Comparison of ENCODE assay signal across 13 mouse cellular contexts in genomic region chr1:160744009-160744408, GRCm38 (mm10). TPM values are rescaled to one million over a fixed set of nuclear protein-coding genes. Genes with fewer than 3 reads are reported as not detected.
DNase-seq lines count a peak whose midpoint lies in the region; ATAC-seq and TF ChIP-seq lines count a peak whose summit lies in the region.
"Had no signal": no experiment of that assay in that cellular context is flagged by ENCODE, and none has a peak within 500 bp of the region (broad histone marks: within the 10 kb centered on the region; RNA-seq: fewer than 3 reads in every experiment).

No protein-coding gene starts in this region.

- 40% methylated on average over 3 of the region's 3 CpGs for WGBS in embryonic facial prominence, embryonic 11.5 days
- WGBS in embryonic facial prominence, embryonic 10.5 days: 52% methylated on average over 3 of the region's 3 CpGs

- H3K9me3 ChIP-seq in embryonic facial prominence, embryonic 11.5 days (replicated peaks; ENCODE audit: control insufficient read depth, low read length): no peaks in the 10 kb centered on the region
- H3K9me3 ChIP-seq in embryonic facial prominence, embryonic 10.5 days: no peaks in the 10 kb centered on the region
- H3K9me3 ChIP-seq: forebrain, embryonic 10.5 days; heart, embryonic 13.5 days; hindbrain, embryonic 12.5 days; lung, embryonic 15.5 days; megakaryocyte, embryonic 14.5 days had no signal

- no peaks in the 10 kb centered on the region for H3K27me3 ChIP-seq in embryonic facial prominence, embryonic 11.5 days (ENCODE audit: control insufficient read depth, insufficient read depth, low read length)
- no peaks in the 10 kb centered on the region for H3K27me3 ChIP-seq in embryonic facial prominence, embryonic 10.5 days (replicated peaks; ENCODE audit: low read depth, poor library complexity, severe bottlenecking)
- H3K27me3 ChIP-seq in splenic B cell, adult 2 months (ENCODE audit: control insufficient read depth, insufficient read depth, low read length, poor library complexity, severe bottlenecking): no peaks in the 10 kb centered on the region
- H3K27me3 ChIP-seq: heart, embryonic 13.5 days; hindbrain, embryonic 12.5 days; lung, embryonic 15.5 days; megakaryocyte, embryonic 14.5 days had no signal

- no peaks in the 10 kb centered on the region for H3K4me1 ChIP-seq in embryonic facial prominence, embryonic 11.5 days (ENCODE audit: control insufficient read depth, insufficient read depth, low read length)
- peaks cover 6% of the 10 kb centered on the region for H3K4me1 ChIP-seq in embryonic facial prominence, embryonic 10.5 days

- no peak overlapping the region for H3K4me2 ChIP-seq in embryonic facial prominence, embryonic 11.5 days (ENCODE audit: low read depth, low read length)
- H3K4me2 ChIP-seq: heart, embryonic 13.5 days; hindbrain, embryonic 12.5 days; lung, embryonic 15.5 days had no signal

- peak; percentile 48 for TF ChIP-seq CTCF in layer of hippocampus, adult 2 months (conservative IDR thresholded peaks at IDR 0.05)

- no peaks in the 10 kb centered on the region for H3K36me3 ChIP-seq in embryonic facial prominence, embryonic 11.5 days (replicated peaks; ENCODE audit: control insufficient read depth, insufficient read depth, low read depth, low read length)
- H3K36me3 ChIP-seq in embryonic facial prominence, embryonic 10.5 days (replicated peaks): no peaks in the 10 kb centered on the region
- H3K36me3 ChIP-seq in splenic B cell, adult 2 months (ENCODE audit: control insufficient read depth, insufficient read depth, low read length, poor library complexity, severe bottlenecking): no peaks in the 10 kb centered on the region
- H3K36me3 ChIP-seq: forebrain, embryonic 10.5 days; heart, embryonic 13.5 days; hindbrain, embryonic 12.5 days; lung, embryonic 15.5 days had no signal

- no peak overlapping the region for H3K9ac ChIP-seq in embryonic facial prominence, embryonic 11.5 days (replicated peaks; ENCODE audit: low read length)
- H3K9ac ChIP-seq: heart, embryonic 13.5 days; hindbrain, embryonic 12.5 days; lung, embryonic 15.5 days had no signal

- ATAC-seq in embryonic facial prominence, embryonic 11.5 days (replicated peaks; ENCODE audit: insufficient number of reproducible peaks, low FRiP score, low TSS enrichment, low read depth): no peak

- peak; percentile 6 for DNase-seq in embryonic facial prominence, embryonic 11.5 days (ENCODE audit: low spot score)
- DNase-seq in embryonic facial prominence, embryonic 10.5 days (ENCODE audit: low spot score): no peak
- no peak for DNase-seq in layer of hippocampus, adult 2 months (ENCODE audit: low spot score in 2 of 2)
- DNase-seq in layer of hippocampus, adult 9-11 months: no peak
- DNase-seq in brain, adult 2 months (ENCODE audit: low read depth, low spot score): peak; percentile 66
- DNase-seq in splenic B cell, adult 2 months (ENCODE audit: low read depth, low spot score): peak; percentile 27
- no peak for DNase-seq in retina, postnatal 1 day
- no peak for DNase-seq in adrenal gland, adult 18-20 months (ENCODE audit: low spot score in 2 of 2)

- no peak overlapping the region for H3K4me3 ChIP-seq in embryonic facial prominence, embryonic 11.5 days (ENCODE audit: low read depth, low read length)
- H3K4me3 ChIP-seq in embryonic facial prominence, embryonic 10.5 days: no peak overlapping the region
- H3K4me3 ChIP-seq in layer of hippocampus, adult 2 months: no peak overlapping the region
- H3K4me3 ChIP-seq: forebrain, embryonic 10.5 days; heart, embryonic 13.5 days; hindbrain, embryonic 12.5 days; lung, embryonic 15.5 days; megakaryocyte, embryonic 14.5 days had no signal

- H3K27ac ChIP-seq in embryonic facial prominence, embryonic 11.5 days (replicated peaks; ENCODE audit: low read depth, low read length): no peak overlapping the region
- H3K27ac ChIP-seq in embryonic facial prominence, embryonic 10.5 days (replicated peaks): no peak overlapping the region
- no peak overlapping the region for H3K27ac ChIP-seq in layer of hippocampus, adult 2 months
- H3K27ac ChIP-seq: forebrain, embryonic 10.5 days; heart, embryonic 13.5 days; hindbrain, embryonic 12.5 days; lung, embryonic 15.5 days had no signal

RNA-seq across cellular contexts. Expression of gene Rabgap1l, which starts 49.0 kb away (rescaled TPM):
- polyA plus RNA-seq in embryonic facial prominence, embryonic 11.5 days (2014; fragmentation: Nextera tagmentation; extraction: Ambion mirVana): 13.6 and 15.5 TPM in 2 replicates
- 10.5 and 11.2 TPM in 2 replicates for polyA plus RNA-seq in embryonic facial prominence, embryonic 10.5 days (2016; fragmentation: Nextera tagmentation; extraction: Ambion mirVana)
- total RNA-seq in layer of hippocampus, adult 2 months (2021): 100 to 1,000 TPM; 241 to 255 TPM
- total RNA-seq in adrenal gland, adult 18-20 months (2021): 10 to 100 TPM; 26.4 to 30.6 TPM

Comparison
In these comparisons a context has a peak if more than half of its experiments do, and no peak if none do; other contexts are left out.
1. DNase-seq: peak in embryonic facial prominence, embryonic 11.5 days (single experiment), brain, adult 2 months (single experiment) and splenic B cell, adult 2 months (single experiment); none in embryonic facial prominence, embryonic 10.5 days (single experiment), layer of hippocampus, adult 2 months (0 of 2), layer of hippocampus, adult 9-11 months (single experiment), retina, postnatal 1 day (single experiment) and adrenal gland, adult 18-20 months (0 of 2).
2. RNA of gene Rabgap1l, which starts 49.0 kb away (total RNA-seq): 241 to 255 TPM in layer of hippocampus, adult 2 months; 26.4 to 30.6 TPM in adrenal gland, adult 18-20 months; every median in the first group is over 4 times any median in the second.